Mouse (Mus musculus): ENCODE data around the gene Pgp. TPM values are rescaled to one million over a fixed set of nuclear protein-coding genes. Genes with fewer than 3 reads are reported as not detected.

The Pgp gene
- polyA plus RNA-seq, 1 experiment from 2014 or later, result 42.5 TPM

GRCm38 (mm10) chr17:24474557-24474956, 4.4 kb downstream of the Pgp start:
- Histone ChIP-seq H3K4me2 (replicated peaks; ENCODE audit: low read depth, low read length) (no peak overlapping the region), H3K4me3 (ENCODE audit: low read depth, low read length) (no peak overlapping the region), H3K36me3 (ENCODE audit: insufficient read depth, low read length) (peaks cover 17% of the 10 kb centered on the region; the same call in 1 of the 2 replicates), H3K9ac (replicated peaks; ENCODE audit: low read depth) (no peak overlapping the region), H3K9me3 (ENCODE audit: low read length) (no peaks in the 10 kb centered on the region), H3K4me1 (ENCODE audit: insufficient read depth, low read depth, low read length) (peaks cover 28% of the 10 kb centered on the region; the same call in 1 of the 2 replicates), H3K27me3 (replicated peaks; ENCODE audit: insufficient read depth, low read length) (no peaks in the 10 kb centered on the region), H3K27ac (ENCODE audit: low read length) (no peak overlapping the region)
- WGBS, result 83% methylated on average over 5 of the region's 5 CpGs
- no peak for DNase-seq (ENCODE audit: low spot score)
- no peak for ATAC-seq
- TF ChIP-seq EP300 (IDR thresholded peaks at IDR 0.05) (no peak), CTCF (IDR thresholded peaks at IDR 0.05) (no peak)

- ATAC-seq (no peak), DNase-seq (ENCODE audit: low spot score) (no peak)
- no peaks in the 10 kb centered on the region for H3K9me3 ChIP-seq (ENCODE audit: low read length)
- H3K4me3 ChIP-seq (ENCODE audit: low read depth, low read length), result no peak overlapping the region
- H3K9ac ChIP-seq (replicated peaks; ENCODE audit: low read depth), result no peak overlapping the region
- H3K36me3 ChIP-seq (ENCODE audit: insufficient read depth, low read length), result peaks cover 17% of the 10 kb centered on the region; the same call in 1 of the 2 replicates
- H3K27ac ChIP-seq (ENCODE audit: low read length), result no peak overlapping the region
- 83% methylated on average over 6 of the region's 6 CpGs for WGBS
- no peak overlapping the region for H3K4me2 ChIP-seq (replicated peaks; ENCODE audit: low read depth, low read length)
- no peak for TF ChIP-seq CTCF (IDR thresholded peaks at IDR 0.05)
- no peak for TF ChIP-seq EP300 (IDR thresholded peaks at IDR 0.05)
- H3K27me3 ChIP-seq (replicated peaks; ENCODE audit: insufficient read depth, low read length), result no peaks in the 10 kb centered on the region
- peaks cover 28% of the 10 kb centered on the region; the same call in 1 of the 2 replicates for H3K4me1 ChIP-seq (ENCODE audit: insufficient read depth, low read depth, low read length)
These were observed 5.4 kb downstream of the Pgp start for GRCm38 (mm10) chr17:24475586-24475985.

DNA sequence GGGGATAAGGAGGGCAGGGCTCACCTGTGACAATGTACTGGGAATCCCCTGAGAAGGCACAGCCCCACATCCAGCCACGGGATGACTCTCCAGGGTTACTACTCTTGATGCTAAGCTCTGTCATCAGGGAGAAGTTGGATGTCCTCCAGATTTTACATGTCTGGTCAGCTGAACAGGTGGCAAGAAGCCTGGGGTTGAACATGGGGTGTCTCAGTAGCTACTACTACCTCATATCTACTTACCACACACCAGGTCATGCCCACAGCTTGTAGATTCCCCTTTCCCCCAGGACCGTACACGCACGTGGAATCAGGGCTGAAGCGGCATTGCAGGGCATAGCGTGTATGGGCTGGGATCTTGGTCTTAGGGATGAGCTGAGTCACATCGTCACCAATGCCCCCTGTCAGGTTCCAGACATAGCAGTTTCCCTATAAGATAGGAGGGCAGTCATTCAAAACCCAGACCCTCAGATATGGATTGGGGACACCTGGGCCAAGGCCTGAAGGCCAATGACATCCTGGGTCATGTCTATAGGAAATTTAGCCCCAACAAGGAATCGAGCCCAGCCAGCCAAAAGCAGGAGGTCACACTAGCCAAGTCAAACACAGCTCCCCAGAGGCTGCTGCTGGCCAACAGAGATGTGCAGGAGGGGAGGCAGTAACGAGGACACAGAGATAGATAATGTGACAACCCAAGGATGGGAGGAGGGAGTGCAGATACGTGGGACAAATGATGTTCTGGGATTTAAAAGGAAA, 6.0 kb downstream of the Pgp start:
- Histone ChIP-seq H3K9me3 (ENCODE audit: low read length) (no peaks in the 10 kb centered on the region), H3K4me2 (replicated peaks; ENCODE audit: low read depth, low read length) (no peak overlapping the region), H3K9ac (replicated peaks; ENCODE audit: low read depth) (no peak overlapping the region), H3K4me1 (ENCODE audit: insufficient read depth, low read depth, low read length) (peaks cover 25% of the 10 kb centered on the region; the same call in 1 of the 2 replicates), H3K27ac (ENCODE audit: low read length) (no peak overlapping the region), H3K4me3 (ENCODE audit: low read depth, low read length) (no peak overlapping the region), H3K36me3 (ENCODE audit: insufficient read depth, low read length) (peaks cover 17% of the 10 kb centered on the region; the same call in 1 of the 2 replicates), H3K27me3 (replicated peaks; ENCODE audit: insufficient read depth, low read length) (no peaks in the 10 kb centered on the region)
- ATAC-seq, result no peak
- DNase-seq (ENCODE audit: low spot score), result no peak
- WGBS, result 88% methylated on average over 10 of the region's 10 CpGs
- no peak for TF ChIP-seq EP300 (IDR thresholded peaks at IDR 0.05)
- TF ChIP-seq CTCF (IDR thresholded peaks at IDR 0.05), result no peak

GRCm38 (mm10) chr17:24477053-24477984, 7.1 kb downstream of the Pgp start:
- WGBS, result 91% methylated on average over 20 of the region's 20 CpGs

DNA sequence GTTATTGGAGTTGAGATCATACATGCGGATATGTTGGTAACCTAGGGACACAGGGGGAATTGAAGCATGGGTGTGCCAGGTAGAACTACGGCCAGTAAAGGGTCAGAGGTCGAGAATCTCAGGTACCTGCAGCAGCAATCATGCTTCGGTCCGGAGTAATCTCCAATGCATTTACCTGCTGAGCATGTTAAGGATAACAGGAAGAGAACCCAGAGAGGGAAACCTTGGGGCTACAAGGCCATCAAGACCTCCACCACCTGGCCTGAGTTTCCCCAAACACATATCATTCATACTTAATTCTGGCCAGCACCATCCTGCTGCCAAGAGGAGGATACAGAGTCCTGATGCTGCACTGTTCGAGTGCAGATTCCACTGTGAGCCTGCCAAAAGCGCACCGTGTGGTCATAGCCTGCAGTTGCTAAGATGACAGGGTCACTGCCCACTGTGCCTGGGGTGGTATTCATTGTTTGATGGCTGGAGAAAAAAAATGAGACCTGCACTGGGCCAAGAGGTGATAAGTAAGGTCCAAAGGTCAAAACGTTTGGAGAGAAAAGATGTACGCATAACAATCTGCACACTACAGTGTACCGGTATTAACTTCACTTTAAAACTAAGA, 7.9 kb downstream of the Pgp start:
- Histone ChIP-seq H3K9ac (replicated peaks; ENCODE audit: low read depth) (peak overlapping the region; percentile 5; the same call in 1 of the 2 replicates), H3K4me2 (replicated peaks; ENCODE audit: low read depth, low read length) (peak overlapping the region; percentile 49), H3K27ac (ENCODE audit: low read length) (no peak overlapping the region), H3K36me3 (ENCODE audit: insufficient read depth, low read length) (peaks cover 17% of the 10 kb centered on the region; the same call in 1 of the 2 replicates), H3K4me1 (ENCODE audit: insufficient read depth, low read depth, low read length) (peaks cover 8% of the 10 kb centered on the region; the same call in 1 of the 2 replicates), H3K9me3 (ENCODE audit: low read length) (no peaks in the 10 kb centered on the region), H3K4me3 (ENCODE audit: low read depth, low read length) (peak overlapping the region; percentile 91), H3K27me3 (replicated peaks; ENCODE audit: insufficient read depth, low read length) (no peaks in the 10 kb centered on the region)
- TF ChIP-seq CTCF (IDR thresholded peaks at IDR 0.05), result no peak
- no peak for TF ChIP-seq EP300 (IDR thresholded peaks at IDR 0.05)
- DNase-seq (ENCODE audit: low spot score) (peak; percentile 19), ATAC-seq (no peak)
- 42% methylated on average over 11 of the region's 11 CpGs for WGBS

More at GRCm38 (mm10) chr17:24477053-24477984, 7.1 kb downstream of the Pgp start:
- TF ChIP-seq EP300 (IDR thresholded peaks at IDR 0.05) (no peak), CTCF (IDR thresholded peaks at IDR 0.05) (no peak)
- H3K27ac ChIP-seq (ENCODE audit: low read length), result no peak overlapping the region
- no peaks in the 10 kb centered on the region for H3K27me3 ChIP-seq (replicated peaks; ENCODE audit: insufficient read depth, low read length)
- no peak overlapping the region for H3K4me2 ChIP-seq (replicated peaks; ENCODE audit: low read depth, low read length)
- H3K9me3 ChIP-seq (ENCODE audit: low read length), result no peaks in the 10 kb centered on the region
- H3K4me1 ChIP-seq (ENCODE audit: insufficient read depth, low read depth, low read length), result peaks cover 14% of the 10 kb centered on the region; the same call in 1 of the 2 replicates
- ATAC-seq (no peak), DNase-seq (ENCODE audit: low spot score) (no peak)
- H3K9ac ChIP-seq (replicated peaks; ENCODE audit: low read depth), result 0 out of 2 replicates have a peak overlapping the region, but pooled peaks have one; percentile 5
- peaks cover 17% of the 10 kb centered on the region; the same call in 1 of the 2 replicates for H3K36me3 ChIP-seq (ENCODE audit: insufficient read depth, low read length)
- no peak overlapping the region for H3K4me3 ChIP-seq (ENCODE audit: low read depth, low read length)

Data from lung, postnatal 0 days (tissue).